Mouse (Mus musculus) kidney, postnatal 10 days (tissue): ENCODE results near the gene Paics.
"Not testable (repeated sequence)": the region's sequence is repeated elsewhere in the genome, so short reads cannot be mapped to it uniquely, and the experiment has no call there.

Experiments
- DNase-seq: peaks from one replicate; pipeline ENCODE4 v3.0.0; 2021; ENCODE audit warnings: mixed read lengths

The Paics gene

DNA sequence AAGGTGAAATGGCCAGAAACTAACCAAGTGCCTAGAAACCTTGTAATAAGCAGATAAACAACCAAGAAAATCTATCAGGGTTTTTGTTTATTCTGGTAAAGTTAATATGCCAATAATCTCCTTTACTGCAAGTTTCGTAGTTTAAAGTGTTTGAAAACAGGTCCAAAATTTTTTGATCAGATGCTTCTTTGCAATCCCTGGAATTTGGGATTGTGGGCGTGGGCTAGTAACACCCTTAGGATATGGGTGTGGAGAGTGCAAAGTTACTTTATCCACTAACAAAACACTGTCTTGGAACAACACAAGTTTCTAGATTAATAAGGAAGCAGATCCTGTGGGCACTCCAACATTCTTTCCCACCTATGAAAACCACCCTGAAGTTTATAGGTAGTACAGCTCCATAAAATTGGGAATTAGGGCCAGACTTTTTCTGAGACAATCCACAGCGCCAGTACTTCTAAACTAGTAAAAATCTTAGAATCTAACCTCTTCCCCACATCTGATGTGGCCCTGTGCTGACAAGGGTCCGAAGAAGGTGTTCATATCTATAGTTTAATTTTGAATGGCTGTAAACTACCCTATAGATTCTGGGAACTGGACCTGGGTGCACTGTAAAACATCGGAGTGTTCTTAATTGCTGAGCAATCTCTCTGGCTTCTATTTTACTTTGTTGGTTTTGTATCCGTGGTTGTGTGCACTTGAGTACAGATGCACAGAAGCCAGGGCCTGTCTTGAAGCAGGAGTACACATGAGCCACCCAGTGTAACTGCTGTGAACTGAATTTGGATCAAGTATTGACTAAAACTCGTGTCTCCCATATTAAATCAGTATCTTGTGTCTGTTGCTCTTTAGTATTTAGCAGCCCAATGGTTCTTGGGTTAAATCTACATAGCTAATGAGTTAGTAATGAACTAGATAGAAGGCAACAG is 1.3 kb downstream of the Paics start:
- no peak for DNase-seq

DNA sequence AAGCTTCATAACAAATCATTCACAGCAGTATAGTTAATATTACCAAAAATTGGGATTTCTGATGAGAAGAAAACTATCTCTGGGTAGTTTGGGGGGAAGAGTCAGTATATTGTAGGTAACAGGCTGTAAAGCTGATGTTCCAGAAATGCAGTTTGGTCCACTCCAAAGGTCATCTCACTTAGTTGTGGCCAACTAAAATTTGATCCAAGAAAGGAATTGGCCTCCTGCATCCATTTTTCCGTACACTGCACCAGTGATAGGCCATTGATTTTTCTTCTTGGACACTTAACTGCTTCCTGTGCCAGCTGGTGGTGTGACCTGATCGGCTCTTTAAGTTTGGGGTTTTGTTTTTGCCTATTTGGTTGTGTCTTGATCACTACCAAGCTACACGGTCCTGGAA is 2.7 kb downstream of the Paics start:
- no peak for DNase-seq

DNA sequence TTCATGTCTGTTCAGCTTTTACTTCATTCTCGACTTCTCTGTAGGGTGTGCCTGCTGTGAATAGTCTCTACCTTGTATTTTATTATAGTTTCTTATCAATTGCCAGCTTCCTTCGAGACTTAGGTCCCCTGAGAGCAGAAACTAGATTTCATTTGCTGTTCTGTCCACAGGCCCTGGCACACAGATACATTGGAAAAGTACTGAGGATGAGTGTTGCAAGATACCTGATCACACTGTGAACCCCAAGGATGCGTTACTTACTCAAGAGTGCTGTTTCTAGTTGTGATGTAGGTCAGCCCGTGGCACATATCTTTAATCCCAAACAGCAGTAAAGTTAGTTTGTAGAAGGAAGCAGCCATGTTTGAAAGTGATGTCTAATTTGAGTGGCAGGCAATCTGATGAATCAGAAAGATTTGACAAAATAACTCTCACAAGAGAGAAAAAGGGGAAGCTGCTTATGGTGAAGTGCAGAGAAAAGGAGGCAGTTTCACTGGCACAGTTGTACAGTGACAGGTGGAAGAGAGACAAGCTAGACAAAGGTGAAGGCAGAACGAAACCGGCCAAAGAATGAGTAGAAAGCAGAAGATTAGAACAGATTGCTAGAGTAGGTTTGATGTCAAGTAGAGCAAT is 3.3 kb downstream of the Paics start:
- no peak for DNase-seq

DNA sequence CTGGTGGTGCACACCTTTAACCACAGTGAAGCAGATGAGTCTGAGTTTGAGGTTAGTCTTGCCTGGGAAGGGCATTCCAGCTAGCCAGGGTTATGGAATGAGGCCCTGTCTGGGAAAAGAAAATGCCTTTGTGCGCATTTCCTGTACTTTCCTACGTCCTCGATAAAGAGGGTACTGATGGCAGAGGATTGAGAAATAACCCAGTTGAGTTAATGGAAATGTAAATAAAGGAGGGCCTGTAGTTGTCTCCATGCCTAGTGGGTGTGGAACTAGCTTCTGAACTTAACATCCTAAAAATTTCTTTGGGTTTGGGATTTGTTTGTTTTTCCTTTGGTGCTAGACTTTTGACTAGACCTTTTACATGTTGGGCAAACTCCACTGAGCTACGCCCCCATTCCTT is 4.4 kb downstream of the Paics start:
- DNase-seq, result no peak

DNA sequence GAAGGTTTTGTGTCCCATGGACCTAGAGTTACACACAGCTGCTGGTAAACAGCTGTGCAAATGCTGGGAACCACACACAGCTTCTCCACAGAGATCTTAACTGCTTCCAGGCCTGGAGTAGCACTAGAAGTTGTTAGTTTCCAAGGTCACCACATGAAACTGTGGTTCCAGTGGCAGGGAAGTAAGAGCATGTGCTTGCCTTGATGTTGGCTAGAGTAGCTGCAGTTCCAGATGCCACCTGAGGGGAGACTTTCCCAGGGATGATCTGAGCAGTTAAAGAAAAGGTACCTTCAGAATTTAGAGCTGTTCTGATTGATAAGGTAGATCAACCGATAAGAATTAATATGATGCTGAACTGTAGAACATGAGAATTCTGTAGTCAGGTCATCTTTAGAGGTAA is 6.8 kb downstream of the Paics start:
- DNase-seq, result no peak

DNA sequence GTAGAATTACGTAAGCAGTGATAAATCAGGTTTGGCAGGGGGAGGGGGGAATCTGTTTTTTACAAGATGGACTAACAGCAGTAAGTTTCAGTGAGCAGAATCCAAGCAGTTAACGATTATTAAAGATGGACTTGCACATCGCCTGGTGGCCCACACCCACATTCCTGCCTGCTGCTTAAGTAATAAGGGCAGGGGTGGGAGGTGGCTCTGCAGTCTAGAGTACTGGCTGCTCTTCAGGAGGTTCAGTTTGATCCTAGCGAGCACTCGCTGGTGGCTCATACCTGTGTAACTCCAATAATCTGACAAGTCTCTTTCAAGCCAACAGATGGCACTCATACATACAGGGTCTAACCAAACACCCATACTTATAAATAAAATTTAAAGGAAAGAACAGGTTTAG is 8.5 kb downstream of the Paics start:
- peak; percentile 24 for DNase-seq

DNA sequence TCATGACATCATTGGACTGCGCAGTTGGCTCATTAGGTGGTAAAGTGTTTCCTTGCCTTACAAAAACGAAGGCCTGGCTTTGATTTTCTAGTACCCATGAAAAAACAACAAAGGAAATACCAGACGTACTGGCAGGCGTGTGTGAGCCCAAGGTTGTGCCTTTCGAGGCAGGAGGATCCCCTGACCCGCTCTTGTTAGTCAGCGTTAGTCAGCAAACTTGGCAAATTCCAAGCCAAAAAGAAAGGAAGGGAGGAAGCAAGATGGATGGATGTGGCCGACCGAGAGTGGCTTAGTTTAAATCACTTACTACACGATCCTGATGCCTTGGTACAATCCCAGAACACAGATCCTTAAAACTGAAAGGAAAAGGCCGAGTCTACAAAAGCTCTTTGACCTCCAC is 11.4 kb downstream of the Paics start:
- DNase-seq, result no peak

DNA sequence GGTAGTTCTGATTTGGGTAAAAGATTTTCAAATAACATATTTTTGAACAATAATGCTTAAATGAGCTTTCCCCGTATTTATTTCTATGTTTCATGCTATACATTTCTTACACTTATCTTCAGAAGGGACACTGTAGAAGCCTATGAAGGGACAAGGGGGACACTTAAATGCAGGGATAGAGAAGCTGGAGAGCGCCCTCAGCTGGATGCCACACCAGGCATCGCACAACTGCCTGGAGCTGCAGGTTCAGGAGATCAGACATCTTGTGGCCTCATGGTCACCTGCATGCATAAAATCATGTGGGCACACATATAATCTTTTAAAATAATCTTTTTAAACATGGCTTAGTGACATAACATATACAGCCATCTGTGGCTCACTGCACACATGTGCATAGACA is 13.5 kb downstream of the Paics start:
- DNase-seq, result peak; percentile 28

DNA sequence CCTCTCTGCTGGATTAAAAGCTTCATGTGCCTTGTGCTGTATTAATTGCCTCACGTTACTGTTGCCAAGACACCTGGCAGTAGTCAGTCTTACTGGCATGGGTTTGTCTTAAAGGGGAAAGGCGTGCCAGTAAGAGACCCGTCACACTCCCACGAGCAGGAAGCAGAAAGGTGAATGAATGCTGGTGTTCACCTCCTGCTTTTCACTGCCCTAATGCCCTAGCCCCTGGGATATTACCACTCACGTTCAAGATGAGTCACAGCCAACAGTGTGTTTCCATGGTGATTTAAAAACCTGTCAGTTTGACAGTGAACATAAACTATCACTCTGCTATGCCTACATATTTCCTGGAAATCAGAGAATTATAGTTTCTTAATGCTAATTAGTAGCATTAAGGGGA is 18.1 kb downstream of the Paics start:
- no peak for DNase-seq

DNA sequence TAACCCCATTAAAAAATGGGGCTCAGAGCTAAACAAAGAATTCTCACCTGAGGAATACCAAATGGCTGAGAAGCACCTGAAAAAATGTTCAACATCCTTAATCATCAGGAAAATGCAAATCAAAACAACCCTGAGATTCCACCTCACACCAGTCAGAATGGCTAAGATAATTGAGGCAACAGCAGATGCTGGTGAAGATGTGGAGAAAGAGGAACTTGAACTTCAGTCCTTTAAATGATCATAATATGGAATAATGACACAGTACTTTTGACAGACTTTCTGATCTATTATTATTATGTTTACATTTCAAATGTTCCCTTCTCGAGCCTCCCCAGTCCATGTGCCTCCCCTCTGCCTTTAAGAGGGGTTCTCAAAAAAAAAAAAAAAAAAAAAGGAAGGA is 20.0 kb downstream of the Paics start:
- DNase-seq, result not testable (repeated sequence)

DNA sequence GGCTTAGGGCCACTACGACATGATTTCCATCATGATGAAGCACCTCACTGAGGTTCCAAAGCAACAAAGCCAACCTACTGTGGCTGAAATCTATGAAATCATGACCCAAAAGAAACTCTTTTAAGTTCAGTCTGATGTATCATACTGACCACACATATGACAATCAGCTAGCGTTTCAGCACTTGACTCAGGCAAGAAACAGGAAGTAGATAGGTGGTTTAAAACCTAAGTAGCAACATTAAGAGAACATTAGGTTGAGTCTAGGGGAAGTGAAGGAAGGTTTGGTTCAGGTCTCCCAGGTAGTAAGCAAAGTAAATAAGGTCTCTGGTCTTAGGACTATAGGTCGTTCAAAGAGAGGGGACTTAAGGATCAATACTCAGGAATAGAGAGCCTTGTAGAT is 22.4 kb downstream of the Paics start:
- DNase-seq, result no peak

DNA sequence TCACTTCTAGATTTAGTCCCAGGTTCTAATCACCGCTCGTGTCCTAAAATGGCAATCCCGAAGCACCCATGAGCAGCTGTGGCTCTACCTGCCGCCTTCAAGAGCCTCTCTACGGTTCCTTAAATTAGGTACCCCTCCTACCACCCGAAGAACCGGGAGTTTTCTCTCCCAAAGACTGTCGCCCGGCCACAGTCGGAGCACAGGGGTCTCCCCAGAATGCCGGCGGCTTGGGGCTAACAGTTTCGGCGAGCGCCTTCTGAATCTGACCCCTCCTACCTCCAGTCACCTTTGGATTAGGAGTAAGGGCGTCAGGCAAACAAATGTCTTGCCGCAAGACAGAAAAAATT is 23.1 kb downstream of the Paics start:
- no peak for DNase-seq

DNA sequence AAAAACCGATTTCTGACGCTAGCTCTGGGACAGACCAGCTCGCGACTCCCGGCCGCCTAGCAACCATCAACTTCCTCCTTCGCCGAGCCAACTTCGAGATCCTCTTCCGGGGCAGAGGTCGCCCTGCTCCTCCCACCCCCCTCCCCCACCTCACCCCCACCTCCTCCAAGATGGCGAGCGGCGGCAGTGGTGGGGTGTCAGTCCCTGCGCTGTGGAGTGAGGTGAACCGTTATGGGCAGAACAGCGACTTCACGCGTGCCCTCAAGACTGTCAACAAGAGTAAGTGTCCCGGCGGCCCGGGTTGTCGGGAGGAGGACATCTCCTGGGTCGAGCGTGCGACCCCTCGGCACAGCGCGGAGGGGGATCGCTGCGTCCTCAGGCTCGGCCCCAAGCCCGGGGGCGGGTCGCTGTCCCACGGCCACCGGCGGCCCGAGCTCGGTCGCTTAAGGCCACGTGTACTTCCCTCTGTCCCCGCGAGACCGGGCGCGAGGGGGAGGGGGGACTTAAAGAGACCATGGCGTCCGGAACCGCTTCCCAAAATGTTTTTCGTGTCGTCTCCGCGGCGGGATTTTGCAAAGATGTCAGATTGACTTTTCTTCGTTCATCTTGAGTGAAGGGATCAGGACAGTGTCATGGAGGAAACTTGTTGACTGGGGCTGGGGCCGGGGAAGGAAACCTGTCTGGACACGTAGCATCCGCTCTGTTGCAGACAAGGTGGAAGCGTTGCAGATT is 23.6 kb downstream of the Paics start, which contains the start of gene Srp72:
Gene Srp72, plus strand, starts transcription at position 130 of the 732 bp plus-strand sequence.
- peak; percentile 93 for DNase-seq

DNA sequence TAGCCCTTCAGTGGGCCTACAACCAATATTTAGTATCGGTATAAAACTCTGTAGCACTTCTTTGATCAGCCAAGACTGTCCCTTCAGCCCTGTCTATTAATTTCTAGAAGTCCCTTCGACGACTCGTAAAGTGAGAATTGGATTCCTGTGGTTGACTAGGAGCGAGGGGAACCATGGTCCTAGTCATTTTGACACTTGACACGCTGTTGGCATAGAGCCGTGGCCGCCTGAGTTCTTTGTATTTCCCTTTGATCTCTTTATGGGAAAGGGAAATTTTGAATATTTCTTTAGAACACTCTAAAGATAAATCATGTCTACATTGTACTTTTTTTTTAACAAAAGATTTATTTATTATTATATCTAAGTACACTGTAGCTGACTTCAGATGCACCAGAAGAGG is 24.6 kb downstream of the Paics start:
- peak; percentile 36 for DNase-seq

DNA sequence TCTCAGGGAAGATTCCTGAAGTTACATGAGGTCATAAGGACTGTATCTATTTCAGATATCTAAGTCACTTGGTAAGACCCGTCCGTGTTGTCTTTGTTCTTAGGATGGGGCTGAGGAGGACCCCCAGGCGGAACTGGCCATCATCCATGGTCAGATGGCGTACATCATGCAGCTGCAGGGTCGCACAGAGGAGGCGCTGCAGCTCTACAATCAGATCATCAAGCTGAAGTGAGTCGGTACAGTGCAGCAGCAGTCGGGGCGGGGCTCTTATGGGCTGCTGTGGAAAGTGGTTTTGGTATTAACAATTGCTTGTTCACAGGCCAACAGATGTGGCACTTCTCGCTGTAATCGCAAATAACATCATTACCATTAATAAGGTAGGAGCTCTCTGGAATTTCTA is 32.9 kb downstream of the Paics start:
- no peak for DNase-seq

DNA sequence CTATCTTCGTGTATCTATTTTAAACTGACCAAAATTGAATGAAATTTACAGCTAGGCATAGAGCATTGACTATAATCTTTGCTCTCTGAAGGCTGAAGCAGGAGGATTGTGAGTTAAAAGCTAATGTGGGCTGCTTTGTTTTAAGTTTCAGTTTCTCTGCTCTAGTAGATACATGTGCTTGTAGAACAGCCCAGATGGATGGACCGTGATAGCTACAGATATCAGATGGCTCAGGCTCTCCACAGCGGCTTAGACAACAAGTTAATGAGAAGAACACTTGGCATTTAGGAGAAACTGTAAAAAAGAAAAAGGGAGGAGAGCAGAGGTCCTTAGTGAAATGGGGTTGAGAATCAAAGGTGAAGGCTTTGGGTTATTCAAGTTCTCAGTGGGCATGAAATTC is 39.7 kb downstream of the Paics start:
- DNase-seq, result no peak

DNA sequence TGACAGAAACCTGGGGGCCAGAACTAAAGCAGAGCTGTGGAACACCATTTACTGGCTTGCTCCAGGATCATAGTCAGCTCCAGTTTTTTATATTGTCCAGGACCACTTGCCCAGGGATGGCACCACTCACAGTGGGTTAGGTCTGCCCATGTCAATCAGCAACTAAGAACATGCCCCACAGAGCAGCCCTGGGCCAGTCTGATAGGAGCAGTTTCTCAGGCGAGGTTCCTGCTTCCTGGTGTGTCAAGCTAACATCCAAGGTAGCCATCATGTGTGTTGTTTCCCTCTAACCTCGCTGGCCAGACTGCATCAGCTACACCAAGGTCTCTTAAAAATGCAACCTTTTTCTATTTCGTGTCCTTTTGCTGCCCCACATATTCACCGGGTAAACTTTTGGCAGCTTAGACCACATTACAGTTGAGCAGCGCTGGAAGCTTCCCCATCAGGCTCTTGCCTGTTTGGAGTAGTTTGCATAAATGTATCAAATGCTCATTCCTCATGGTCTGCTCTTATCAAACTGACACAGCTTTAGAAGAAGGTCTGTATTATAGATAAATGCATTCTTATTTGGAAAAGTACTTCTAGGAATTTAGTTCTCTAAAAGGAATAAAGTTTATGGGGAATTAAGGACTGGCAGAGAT is 42.2 kb downstream of the Paics start:
- DNase-seq, result no peak

DNA sequence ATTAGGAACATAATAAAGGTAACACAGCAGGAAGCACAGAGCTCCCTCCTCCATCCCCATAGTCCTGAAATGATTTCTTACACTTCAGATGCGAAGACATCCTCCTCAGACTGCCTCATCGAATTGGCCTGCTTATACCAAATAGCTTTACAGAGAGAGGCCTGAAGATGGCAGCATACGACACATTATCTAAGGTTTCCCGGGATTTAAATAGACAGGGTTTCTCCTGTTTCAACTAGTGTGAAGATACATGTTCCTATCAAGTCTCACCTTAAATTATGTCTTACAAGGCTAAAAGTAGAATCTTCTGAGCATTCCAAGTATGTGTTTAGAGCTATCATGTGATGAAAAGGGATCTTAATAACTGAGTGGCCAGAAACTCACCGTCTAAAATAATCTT is 47.3 kb downstream of the Paics start:
- peak; percentile 27 for DNase-seq

DNA sequence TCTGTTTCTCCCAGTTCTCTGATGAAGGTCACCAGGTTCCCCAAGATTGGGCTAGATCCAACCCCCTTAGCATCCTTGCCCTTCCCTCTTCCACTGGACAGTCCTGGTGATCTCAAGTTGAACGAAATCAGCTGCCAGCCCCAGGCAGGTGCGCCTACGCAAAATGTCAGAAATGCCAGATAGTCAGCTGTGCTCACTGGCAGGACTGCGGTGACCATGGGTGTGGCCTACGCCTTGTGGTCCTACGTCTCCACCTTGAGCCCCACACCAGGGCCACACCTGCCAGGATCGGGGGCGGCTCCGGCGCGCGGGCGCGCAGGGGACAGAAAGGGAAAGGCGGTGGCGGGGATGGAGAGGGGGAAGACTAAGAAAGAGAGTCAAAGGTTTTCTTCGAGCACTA is 50.1 kb downstream of the Paics start:
- DNase-seq, result no peak

DNA sequence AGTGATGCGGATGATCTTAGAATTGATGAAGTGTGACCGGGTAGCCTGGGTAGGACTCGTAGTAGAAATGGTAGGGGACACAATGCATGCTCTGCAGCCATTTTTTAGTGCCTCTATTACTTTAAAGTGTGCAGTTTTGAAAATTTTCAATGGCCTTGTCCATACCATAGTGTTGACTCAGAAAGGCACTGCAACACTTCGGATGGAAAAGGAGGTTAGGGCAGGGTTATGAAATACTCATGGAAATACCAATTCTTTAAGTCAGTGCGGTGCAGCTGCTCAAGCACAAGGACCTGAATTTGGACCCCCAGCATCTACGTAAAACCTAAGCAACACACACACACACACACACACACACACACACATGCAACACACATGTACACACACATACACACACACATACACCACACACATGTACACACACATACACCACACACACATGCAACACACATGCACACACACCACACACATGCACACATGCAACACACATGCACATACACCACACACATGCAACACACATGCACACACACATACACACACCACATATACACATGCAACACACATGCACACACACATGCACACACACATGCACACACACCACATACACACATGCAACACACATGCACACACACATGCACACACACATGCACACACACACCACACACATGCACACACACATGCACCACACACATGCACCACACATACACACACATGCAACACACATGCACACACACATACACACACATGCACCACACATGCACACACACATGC is 53.1 kb downstream of the Paics start, which contains the start of gene Arl9:
Gene Arl9, plus strand, starts transcription at position 5 of the 771 bp plus-strand sequence.
- no peak for DNase-seq

DNA sequence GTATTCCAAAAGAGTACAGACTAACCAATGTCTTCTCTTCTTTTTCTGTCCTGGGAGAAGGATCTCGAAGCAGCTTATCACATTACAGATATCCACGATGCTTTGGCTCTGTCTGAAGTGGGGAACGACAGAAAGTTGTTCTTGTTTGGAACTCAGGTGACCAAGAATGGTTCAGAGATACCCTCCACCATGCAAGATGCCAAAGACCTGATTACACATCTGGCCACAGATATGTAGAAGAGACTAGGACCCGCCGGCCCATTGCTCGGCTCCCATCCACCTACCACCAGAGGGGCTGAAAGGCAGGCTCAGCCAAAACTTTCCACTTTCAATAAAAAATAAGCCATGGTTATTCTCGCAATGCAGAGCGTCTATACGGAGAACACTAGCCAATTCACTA is 59.2 kb downstream of the Paics start:
- no peak for DNase-seq

DNA sequence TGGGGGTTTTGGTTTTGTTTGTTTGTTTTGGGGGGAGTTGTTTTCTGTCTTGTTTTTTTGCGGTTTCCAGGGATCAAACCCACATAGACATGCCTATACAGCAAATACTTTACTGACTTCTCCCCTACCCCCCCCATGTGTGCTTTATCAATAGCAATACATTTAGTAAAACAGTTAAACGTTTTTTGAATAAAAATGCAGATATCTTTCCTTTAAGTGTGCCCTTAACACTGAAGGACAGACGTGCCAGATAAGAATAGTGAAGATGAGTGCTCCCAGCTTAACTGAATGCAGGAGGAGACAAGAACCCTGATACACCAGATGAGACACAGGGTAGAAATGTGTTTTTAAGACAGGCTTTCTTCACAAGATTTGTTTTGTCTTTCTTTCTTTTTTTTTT is 60.0 kb downstream of the Paics start:
- DNase-seq, result no peak
